22 mouse cellular contexts compared by ENCODE assay signal in the genomic region with DNA sequence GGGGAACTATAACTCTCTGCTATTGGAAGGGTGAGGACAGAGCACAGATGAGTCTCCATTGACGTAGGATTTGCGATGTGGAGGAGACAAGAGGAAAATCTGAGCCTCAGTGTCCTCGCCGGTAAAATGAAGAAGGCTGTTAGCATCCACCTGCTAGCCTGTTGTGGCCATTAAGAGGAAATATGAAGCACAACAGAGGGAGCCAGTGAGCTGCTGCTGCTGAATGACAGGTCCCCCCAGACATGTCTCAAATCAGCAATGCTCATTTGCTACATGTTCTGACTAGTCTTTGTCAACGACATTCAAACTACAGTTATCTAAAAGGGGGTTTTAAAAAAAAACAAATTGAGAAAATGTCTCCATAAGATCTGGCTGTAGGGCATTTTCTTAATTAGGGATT.
A peak's percentile ranks its signal among the peaks of the same experiment; 100 is the strongest.
DNase-seq lines count a peak whose midpoint lies in the region; ATAC-seq and TF ChIP-seq lines count a peak whose summit lies in the region.
"Had no signal": no experiment of that assay in that cellular context is flagged by ENCODE, and none has a peak within 500 bp of the region (broad histone marks: within the 10 kb centered on the region; RNA-seq: fewer than 3 reads in every experiment).

No protein-coding gene starts in this region.

- H3K27me3 ChIP-seq in intestine, postnatal 0 days (replicated peaks; ENCODE audit: control insufficient read depth, insufficient read depth, low read length): no peaks in the 10 kb centered on the region
- no peaks in the 10 kb centered on the region for H3K27me3 ChIP-seq in intestine, embryonic 16.5 days (replicated peaks; ENCODE audit: control insufficient read depth, insufficient read depth, low read length)
- H3K27me3 ChIP-seq in lung, postnatal 0 days (replicated peaks; ENCODE audit: insufficient read depth, low read length): no peaks in the 10 kb centered on the region

- H3K27ac ChIP-seq in intestine, postnatal 0 days (ENCODE audit: low read depth, low read length): no peak overlapping the region
- H3K27ac ChIP-seq in intestine, embryonic 16.5 days (ENCODE audit: low read length): no peak overlapping the region
- H3K27ac ChIP-seq in lung, postnatal 0 days (ENCODE audit: low read length): no peak overlapping the region
- H3K27ac ChIP-seq: forebrain, embryonic 10.5 days; hindbrain, embryonic 12.5 days; kidney, embryonic 15.5 days; macrophage; midbrain, embryonic 10.5 days; neural tube, embryonic 12.5 days had no signal

- no peak for TF ChIP-seq EP300 in lung, postnatal 0 days (IDR thresholded peaks at IDR 0.05)

- TF ChIP-seq CTCF in intestine, postnatal 0 days (IDR thresholded peaks at IDR 0.05; ENCODE audit: low read depth): peak; percentile 51
- peak; percentile 47 for TF ChIP-seq CTCF in lung, postnatal 0 days (IDR thresholded peaks at IDR 0.05)
- TF ChIP-seq CTCF in brain, embryonic 14.5 days (IDR thresholded peaks at IDR 0.05; ENCODE audit: borderline replicate concordance, extremely low read depth, insufficient read depth, insufficient read length): peak; percentile 23; the same call in 1 of the 2 replicates

- H3K4me1 ChIP-seq in intestine, postnatal 0 days (replicated peaks; ENCODE audit: control insufficient read depth, insufficient read depth, low read length): no peaks in the 10 kb centered on the region
- no peaks in the 10 kb centered on the region for H3K4me1 ChIP-seq in intestine, embryonic 16.5 days (ENCODE audit: control insufficient read depth, insufficient read depth, low read length)
- H3K4me1 ChIP-seq in lung, postnatal 0 days (ENCODE audit: insufficient read depth, low read depth, low read length): no peaks in the 10 kb centered on the region
- H3K4me1 ChIP-seq: neural tube, embryonic 12.5 days had no signal

- no peak for ATAC-seq in intestine, postnatal 0 days
- ATAC-seq in intestine, embryonic 16.5 days: no peak
- ATAC-seq in lung, postnatal 0 days: no peak
- no peak for ATAC-seq in granulocyte monocyte progenitor cell, adult 5-6 weeks (replicated peaks; ENCODE audit: poor library complexity, severe bottlenecking)
- ATAC-seq: CD4-positive, CD25-positive, alpha-beta regulatory T cell, adult 4 months had no signal

- 81% methylated on average over 5 of the region's 5 CpGs for WGBS in intestine, postnatal 0 days
- WGBS in intestine, embryonic 16.5 days: 83% methylated on average over 5 of the region's 5 CpGs
- WGBS in lung, postnatal 0 days: 87% methylated on average over 5 of the region's 5 CpGs

- no peak overlapping the region for H3K4me2 ChIP-seq in intestine, postnatal 0 days (replicated peaks; ENCODE audit: low read depth)
- H3K4me2 ChIP-seq in intestine, embryonic 16.5 days (ENCODE audit: low read depth, low read length): no peak overlapping the region
- H3K4me2 ChIP-seq in lung, postnatal 0 days (replicated peaks; ENCODE audit: low read depth, low read length): no peak overlapping the region
- H3K4me2 ChIP-seq: hindbrain, embryonic 12.5 days; kidney, embryonic 15.5 days; neural tube, embryonic 12.5 days had no signal

- no peak for DNase-seq in lung, postnatal 0 days (ENCODE audit: low spot score)
- no peak for DNase-seq in lung, postnatal 14 days
- DNase-seq in ES-CJ7 (ENCODE audit: low read depth, low spot score): peak; percentile 31
- peak; percentile 52 for DNase-seq in brain, embryonic 14.5 days (ENCODE audit: low read depth)
- DNase-seq: adrenal gland, adult 2 months; cerebellum, postnatal 14 days; embryo, embryonic 11 days; gastrocnemius, postnatal 25 days; liver; lung, adult 18-20 months; right cerebral cortex, adult 18-20 months; thymus, postnatal 25 days had no signal

- no peaks in the 10 kb centered on the region for H3K9me3 ChIP-seq in intestine, postnatal 0 days (ENCODE audit: control insufficient read depth)
- no peaks in the 10 kb centered on the region for H3K9me3 ChIP-seq in intestine, embryonic 16.5 days (ENCODE audit: control insufficient read depth, low read length)
- no peaks in the 10 kb centered on the region for H3K9me3 ChIP-seq in lung, postnatal 0 days (ENCODE audit: low read length)
- H3K9me3 ChIP-seq: forebrain, embryonic 10.5 days; kidney, embryonic 15.5 days; midbrain, embryonic 10.5 days; neural tube, embryonic 12.5 days had no signal

- no peaks in the 10 kb centered on the region for H3K36me3 ChIP-seq in intestine, postnatal 0 days (ENCODE audit: control insufficient read depth, insufficient read depth)
- no peaks in the 10 kb centered on the region for H3K36me3 ChIP-seq in intestine, embryonic 16.5 days (ENCODE audit: control insufficient read depth, insufficient read depth, low read length)
- H3K36me3 ChIP-seq in lung, postnatal 0 days (ENCODE audit: insufficient read depth, low read length): no peaks in the 10 kb centered on the region
- H3K36me3 ChIP-seq: forebrain, embryonic 10.5 days; hindbrain, embryonic 12.5 days; kidney, embryonic 15.5 days; midbrain, embryonic 10.5 days; neural tube, embryonic 12.5 days had no signal

- no peak for TF ChIP-seq POLR2A in brain, embryonic 14.5 days (IDR thresholded peaks at IDR 0.05; ENCODE audit: borderline replicate concordance, extremely low read depth, insufficient read depth, insufficient read length, poor library complexity, severe bottlenecking)

- no peak overlapping the region for H3K9ac ChIP-seq in intestine, postnatal 0 days (ENCODE audit: low read depth, low read length)
- no peak overlapping the region for H3K9ac ChIP-seq in intestine, embryonic 16.5 days (ENCODE audit: low read depth, low read length)
- H3K9ac ChIP-seq in lung, postnatal 0 days (replicated peaks; ENCODE audit: low read depth): no peak overlapping the region
- H3K9ac ChIP-seq: hindbrain, embryonic 12.5 days; kidney, embryonic 15.5 days; neural tube, embryonic 12.5 days had no signal

- no peak overlapping the region for H3K4me3 ChIP-seq in intestine, postnatal 0 days (ENCODE audit: low read depth, low read length)
- no peak overlapping the region for H3K4me3 ChIP-seq in intestine, embryonic 16.5 days (ENCODE audit: low read length)
- H3K4me3 ChIP-seq in lung, postnatal 0 days (ENCODE audit: low read depth, low read length): no peak overlapping the region
- H3K4me3 ChIP-seq: forebrain, embryonic 10.5 days; hindbrain, embryonic 12.5 days; kidney, embryonic 15.5 days; midbrain, embryonic 10.5 days; neural tube, embryonic 12.5 days had no signal

Comparison
In these comparisons a context has a peak if more than half of its experiments do, and no peak if none do; other contexts are left out.
1. DNase-seq: peak in ES-CJ7 (single experiment) and brain, embryonic 14.5 days (single experiment); none in lung, postnatal 0 days (single experiment) and lung, postnatal 14 days (single experiment).
2. Peak in every context shown above with its lines, with median percentiles within 50 percentile points of each other: CTCF ChIP-seq.